Mouse (Mus musculus): Measurements from ENCODE around the gene Nrxn1.

The Nrxn1 gene

DNA sequence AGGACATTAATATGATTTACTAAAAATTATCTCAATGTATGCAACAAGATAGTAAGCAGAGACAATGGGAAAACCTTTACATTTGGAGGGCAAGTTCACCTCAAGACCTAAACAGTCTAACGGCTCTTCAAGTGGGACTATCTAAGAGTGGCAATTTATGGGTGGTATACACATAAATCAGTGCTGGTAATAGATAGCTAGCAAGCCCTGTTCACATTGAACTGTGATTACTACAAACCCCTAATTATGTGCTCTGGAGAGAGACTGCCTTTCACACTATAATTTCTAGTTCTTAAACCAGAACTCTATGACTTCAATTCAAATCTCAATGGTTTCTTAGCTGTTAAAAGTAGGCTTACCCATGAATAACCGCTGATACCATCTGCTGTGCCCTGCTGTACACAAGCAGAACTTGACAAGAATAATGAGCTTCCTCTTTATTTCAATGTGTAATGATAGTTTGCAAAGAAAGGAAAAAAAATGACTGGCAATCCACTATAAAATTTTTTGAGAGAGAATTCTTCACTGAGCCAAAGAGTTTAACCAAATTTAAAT lies 453.8 kb downstream of the Nrxn1 start:
- no peak for DNase-seq

DNA sequence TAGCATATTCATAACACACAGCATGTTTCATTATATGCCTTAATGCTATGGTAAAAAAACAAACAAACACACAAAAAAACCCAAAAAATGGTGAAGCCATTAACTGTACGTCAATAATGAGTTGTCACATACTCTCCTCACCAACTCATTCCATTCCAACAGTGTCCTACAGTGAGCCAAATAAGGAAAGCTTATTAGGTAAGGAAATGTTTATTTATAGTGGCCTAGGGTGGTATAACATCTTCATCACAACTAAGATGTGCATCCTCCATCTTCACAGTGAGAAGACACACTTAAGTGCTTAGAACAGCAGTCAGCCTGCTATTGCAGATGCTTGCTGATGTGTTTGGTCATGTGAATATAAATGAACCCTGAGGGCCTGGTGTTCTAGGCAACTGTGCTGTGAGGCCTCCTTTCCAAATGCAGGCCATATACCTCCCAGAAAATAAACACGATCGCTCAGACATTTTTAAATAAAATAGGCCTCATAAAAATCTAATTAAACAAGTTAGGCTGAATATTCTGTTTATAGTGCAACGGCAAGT lies 454.6 kb downstream of the Nrxn1 start:
- DNase-seq = no peak

DNA sequence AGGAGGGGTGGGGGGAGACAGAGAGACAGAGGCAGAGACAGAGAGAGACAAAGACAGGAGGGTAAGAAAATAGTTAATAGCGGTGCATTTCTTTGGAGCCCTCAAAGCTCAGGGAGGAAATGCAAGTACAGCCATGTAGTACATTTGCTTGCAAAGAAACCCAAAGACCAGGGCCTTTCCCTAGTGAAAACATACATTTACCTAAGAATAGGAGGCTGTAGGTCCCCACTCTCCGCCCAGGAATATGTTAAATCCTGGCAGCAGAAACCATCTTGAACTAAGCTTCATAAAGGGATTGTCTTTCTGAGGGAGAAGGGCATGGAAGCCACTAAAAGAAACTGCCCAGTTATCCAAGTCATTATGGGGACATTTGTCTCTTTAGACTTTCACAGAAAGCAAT lies 461.5 kb downstream of the Nrxn1 start:
- DNase-seq = no peak

DNA sequence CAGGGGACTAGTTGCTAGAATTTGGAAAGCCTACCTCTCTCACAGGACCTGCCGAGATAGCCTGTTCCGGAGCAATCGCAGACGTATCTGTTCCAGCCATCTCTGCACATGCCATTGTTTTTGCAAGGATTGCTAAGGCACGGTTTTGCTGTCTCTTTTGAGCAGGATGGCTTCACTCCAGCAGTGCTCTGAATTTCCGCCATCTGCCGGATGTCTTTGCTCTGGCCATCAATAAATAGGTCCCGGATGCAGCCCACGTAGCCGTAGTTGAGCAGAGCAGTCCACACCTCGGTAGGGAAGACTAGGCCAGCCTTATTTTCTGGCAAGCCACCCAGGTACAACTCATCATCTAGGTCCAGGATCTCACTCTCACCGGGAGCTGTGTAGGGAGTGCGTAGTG lies 463.0 kb downstream of the Nrxn1 start:
- peak; percentile 14 to 27 for DNase-seq

DNA sequence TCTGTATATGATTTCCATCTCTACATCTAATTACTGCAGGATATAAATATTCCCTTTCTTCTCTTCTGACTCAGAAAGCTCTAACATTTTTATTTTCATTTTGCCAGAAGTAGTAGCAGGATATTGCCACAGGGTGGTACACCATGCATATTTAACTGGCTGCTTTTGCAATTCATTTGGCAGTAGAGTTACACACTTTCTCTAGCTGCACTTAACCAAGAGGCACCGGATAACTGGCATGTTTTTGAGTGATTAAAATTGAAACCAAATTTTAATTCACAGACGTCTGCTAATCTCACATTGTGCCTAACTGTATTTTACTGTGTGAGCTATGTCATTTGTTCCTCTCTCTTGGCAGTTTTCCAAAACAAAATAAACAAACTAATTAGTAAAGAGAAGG lies 464.4 kb downstream of the Nrxn1 start:
- peak; percentile 17 to 24 for DNase-seq

DNA sequence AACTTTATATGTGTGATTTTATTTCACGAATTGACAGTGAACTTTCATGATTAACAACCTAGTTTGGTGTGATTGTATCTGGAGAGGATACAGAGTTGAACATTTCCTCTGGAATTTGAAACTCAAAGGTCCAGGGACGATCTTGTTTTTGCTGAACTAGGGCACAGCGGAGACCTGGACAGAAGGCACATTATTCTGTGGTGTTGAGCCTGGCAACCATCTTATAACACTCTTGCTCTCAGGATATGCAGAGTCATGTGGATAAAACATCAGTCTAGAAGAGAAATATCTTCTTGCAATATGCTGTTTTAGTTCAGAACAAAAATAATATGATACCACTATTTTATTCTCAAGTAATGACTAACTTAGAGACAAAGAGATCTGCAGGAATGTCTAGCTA lies 464.9 kb downstream of the Nrxn1 start:
- no peak for DNase-seq

DNA sequence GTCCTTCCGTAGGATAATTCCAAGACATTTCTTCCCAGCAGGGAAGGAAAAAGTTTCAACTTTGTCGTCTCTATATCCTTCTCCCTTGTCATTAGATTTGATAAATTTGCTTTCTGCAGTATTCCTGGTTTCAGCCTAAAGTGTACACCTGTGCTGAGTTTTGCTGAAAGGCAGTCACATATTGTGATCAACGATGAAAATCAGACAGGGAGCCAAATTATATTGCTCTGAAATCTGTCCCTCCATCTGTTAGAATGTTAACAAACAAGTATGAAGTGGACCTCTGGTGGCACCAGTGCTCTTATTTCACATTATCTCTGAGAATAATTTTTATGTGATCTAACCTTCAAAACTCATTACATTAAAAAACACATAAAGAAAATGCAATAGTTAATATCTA lies 465.5 kb downstream of the Nrxn1 start:
- DNase-seq = no peak

DNA sequence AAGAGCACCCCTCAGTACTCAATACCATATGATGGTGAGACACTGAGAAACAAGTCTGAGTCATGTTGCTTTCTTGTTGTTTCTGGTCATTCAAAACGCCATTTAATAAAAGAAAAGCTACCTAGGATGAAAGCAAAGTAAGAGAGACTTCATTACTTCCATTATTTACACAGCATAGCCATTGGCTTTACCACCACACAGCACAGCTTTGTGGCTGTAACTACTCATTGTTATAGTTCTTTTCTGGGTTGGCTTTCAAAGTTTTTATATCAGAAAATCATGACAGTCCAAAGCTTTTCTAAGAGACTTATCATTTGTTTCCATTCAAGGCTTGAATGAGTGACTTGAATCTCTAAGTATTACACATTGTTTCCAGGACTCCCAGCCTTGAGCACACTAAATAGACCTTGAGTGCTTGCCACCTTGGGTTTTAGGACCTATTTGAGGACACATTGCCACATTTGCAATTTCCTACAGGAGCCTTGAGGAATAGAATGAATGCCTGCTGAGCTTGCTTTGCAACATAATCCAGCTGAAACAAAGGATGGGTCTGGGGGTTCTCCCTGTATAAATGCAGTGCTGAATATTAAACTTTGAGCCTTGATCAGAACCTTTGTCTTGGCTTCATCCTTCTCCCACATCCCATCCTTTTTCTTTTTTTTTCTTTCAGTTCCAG lies 468.1 kb downstream of the Nrxn1 start:
- no peak for DNase-seq

DNA sequence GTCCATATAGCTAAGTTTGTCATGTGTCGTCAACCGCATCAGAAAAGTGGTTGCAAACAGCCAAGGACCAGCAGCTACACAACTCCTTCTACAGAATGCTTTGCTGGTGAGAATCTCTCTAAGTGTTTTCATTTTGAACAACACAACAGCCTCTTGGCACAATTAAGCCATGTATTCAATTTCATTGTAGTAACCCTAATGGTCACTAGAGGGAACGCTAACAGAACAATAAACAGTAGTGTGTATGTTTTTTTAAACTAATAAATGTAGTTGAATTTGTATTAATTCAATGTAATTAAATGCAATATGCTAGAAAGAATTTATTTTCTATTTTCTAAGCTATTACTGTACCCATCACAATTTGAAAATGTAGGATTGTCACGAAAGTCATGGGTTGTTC lies 471.0 kb downstream of the Nrxn1 start:
- no peak for DNase-seq

DNA sequence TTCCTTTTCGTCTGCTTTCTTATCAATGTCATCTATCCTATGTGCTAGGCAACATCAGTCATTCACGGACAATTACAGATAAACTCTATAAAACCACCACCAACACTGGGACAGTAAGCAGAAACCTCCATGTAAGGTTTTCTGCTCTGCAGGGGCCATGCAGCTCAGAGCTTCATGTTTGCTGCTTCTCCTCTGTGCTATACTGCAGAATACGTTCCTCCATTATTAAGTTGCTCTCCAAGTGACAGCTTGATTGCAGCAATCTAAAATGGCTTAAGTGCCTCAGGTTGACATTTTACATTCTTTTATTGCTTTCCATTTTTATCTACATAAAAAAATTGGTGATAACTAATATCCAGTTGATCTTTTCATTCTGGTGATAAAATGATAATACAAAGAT lies 477.9 kb downstream of the Nrxn1 start:
- no peak for DNase-seq

DNA sequence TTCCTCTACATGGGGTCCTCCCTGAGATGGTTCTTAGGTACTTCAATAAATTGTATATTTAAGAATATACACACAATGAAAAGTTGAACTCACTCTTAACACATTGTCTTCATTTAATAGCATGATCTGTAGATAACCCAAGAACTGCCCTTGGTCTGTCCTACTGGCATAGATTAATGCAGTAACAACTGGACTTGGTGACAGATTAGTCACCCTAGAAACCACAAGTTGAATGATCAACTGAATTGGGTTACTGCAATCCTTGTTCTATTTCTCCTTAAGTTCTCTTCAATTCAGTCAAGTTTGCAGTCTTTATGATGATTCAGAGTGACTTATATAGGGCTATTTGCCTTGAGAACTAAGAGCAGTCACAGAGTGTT lies 485.5 kb downstream of the Nrxn1 start:
- no peak for DNase-seq

DNA sequence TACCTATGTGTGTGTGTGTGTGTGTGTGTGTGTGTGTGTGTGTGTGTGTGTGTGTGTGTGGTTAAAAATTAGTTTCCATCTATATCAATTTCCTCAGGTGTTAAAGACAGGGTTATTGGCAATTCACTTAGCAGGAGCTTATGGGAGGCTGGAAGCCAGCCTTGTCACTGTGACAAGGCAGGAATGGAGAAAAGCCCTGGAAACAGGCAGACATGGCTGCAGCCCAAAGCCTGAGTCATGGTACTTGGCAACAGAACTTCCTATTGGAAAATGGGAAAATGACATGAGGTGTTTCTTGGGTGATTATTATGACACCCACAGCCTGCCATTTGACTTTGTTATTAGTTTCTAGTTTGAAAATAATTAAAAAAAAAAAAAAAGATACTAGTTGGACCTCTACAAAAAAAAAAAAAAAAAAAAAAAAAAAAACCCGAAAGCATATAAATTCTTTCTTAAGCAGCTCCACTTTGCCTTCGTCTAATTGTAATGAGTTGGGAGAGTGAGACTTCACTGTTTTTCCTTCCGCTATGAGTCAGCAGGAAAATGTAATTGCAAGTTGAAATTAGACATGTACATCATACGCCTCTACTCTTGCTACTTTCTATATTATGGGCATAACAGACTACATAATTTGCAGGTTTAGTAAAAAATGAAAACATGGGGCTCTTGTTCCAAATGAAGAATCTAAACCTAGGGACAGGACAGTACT lies 486.0 kb downstream of the Nrxn1 start:
- no peak for DNase-seq

DNA sequence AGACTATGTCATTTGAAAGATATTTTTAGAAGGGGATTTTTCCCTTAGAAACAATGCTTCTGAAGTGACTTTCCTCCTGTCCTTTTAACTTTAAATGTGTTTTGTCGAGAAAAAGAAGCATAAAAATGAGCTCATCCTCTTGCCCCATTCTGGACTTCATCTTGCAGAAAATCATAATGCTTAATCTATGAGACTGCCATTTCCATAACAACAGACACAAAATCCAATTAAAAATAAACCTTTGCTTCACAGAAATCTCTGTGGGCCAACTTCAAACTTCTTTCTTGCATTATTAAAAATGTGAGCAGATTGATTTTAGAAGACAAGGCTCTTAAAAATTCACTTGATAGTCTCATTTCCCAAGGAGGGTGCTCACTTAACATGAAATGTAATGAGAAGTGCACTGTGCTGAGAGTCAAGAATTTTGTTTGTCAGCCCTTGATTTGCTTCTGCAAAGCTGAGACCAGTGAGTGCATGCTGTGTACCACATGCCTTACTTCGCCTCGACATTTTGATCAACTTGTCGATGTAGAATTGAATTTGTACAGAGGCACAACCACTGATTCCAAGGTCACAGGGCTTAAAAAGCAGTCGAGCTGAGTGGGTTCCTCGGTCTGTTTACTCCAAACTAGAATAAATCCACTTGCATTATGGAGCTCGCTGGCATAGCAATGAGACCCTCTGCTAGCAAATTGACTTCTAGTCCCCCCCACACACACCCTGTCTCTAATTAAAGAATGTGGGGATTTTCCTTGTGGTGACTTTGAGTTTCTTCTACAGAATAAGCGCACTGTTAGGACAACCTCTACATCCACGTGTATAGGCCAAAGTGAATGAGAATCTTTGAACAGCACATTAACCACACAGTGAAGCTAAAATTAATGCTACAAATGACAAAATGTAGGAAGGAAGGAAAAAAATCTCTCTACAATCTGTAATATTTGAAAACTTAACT lies 493.0 kb downstream of the Nrxn1 start:
- DNase-seq = no peak

DNA sequence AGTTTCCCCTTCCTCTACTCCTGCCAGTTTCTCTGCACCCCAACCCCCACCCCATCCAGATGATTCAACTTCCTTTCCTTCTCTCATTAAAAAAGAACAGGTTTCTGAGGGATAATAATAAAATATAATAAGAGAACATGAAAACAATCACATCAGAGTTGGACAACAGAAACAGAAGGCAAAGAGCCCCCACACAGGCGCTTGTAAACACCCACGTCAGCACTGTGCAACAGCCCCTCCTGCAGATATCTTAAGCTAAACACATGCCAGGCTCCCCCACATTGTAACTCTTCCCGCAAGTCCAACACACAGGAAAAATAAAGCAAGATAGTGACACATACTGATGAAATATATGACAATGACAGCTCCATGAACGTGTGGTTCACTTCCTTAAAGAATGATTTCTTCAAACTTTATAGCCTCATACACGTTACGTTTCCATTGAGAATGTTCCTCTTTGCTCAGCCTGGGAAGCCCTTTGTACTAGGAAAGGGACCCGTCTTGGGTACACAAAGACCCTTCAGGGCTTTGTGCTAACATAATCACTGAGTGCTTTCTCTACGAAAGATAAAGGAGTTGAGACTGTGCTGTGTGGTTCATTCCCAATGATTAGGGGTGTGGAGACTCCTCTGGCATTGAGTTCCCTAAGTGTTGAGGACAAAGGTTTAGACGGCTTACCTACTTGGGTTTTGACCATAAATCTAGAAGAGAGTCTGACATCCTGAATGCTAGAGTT lies 497.9 kb downstream of the Nrxn1 start:
- DNase-seq = no peak

DNA sequence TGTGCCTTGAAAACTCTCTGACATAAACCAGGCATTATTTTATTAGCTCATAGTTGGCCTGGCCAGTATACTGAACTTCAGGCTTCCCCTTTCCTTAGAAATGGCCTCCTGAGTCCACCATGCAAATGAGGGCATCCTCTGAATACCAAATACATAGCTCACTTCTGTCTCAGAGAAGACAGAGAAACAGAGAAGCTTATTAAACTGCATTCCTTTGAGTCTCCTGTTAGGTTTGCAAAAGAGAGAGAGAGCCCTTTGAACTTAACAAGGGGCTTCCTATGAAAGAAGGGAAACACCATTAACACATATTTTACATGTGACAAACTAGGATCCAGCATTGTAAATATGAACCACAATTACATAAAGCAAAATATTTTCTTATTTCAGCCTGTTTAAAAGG lies 506.0 kb downstream of the Nrxn1 start:
- no peak for DNase-seq

DNA sequence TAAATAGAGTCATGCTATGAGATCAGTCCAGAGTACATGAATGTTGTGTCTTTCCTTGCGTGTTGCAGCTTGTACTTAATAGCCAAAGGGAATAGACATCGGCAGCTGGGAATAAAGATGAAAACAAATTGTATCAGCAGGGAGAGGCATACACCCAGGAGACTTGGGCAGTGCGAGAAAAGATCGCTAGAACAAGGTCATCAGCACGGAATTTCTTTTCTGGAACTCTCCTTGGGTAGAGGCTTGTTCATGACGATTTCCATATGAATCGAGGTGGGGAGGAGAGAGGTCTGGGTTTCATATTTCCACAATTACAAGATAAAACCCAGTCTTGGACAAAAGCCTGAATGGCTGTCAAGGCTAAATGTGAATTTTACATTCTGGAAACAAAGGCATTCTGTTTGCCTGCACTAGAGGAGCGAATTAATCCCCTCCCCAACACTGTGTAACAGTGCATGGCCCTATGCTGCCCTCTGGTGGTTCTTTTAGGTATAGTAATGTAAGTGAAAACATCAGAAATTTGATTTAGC lies 508.1 kb downstream of the Nrxn1 start:
- peak; percentile 53 to 56 for DNase-seq

DNA sequence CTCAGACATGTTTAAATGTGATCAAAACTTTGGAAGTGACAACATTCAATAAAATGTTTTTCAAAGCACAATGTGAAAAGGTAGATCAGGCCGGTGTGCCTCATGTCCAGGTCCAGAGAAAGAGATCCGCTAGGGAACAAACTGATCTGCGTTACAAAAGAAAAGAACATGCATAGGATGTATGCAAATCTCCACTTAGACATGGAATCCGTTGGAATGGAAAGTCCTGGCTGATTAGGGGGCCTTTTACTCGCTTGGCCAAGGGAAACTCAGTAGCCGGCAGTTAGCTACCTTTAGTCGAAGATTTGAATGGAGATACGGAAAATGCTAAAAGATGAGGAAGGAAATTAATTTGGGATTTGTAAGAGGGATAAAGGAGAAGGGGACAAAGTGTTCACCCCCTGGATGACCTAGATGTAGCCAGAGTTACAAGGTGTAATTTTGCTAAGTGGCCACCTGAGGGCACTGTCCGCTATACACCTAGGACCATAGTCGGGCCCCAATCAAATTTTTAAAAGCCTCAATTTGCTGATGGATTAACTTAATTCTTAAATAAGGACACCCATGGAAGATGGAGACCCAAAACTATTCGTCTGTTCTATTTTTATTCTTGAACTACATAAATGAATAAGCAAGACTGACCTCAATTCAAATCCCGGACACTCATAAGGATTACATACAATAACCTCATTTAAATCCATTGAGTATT lies 508.9 kb downstream of the Nrxn1 start:
- peak; percentile 6 to 47 for DNase-seq

DNA sequence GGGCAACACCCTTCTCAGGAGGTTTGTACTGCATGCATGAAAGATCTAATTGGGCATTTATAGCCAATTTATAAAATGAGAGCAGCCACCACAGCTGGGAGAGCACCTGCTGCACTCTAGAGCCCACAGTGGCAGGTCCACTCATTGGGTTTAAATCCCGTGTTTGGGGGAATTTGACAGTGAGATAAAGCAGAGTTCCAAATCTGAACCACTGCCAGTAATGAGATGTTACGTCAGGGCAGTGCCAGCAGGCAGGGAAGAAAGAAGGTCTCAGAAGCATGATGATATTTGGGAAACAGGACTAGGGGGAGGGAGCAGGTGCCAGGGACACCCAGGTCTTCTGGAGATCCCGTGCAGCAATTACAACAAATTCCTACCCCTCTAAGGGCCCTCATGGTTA lies 509.7 kb downstream of the Nrxn1 start:
- DNase-seq = no peak

DNA sequence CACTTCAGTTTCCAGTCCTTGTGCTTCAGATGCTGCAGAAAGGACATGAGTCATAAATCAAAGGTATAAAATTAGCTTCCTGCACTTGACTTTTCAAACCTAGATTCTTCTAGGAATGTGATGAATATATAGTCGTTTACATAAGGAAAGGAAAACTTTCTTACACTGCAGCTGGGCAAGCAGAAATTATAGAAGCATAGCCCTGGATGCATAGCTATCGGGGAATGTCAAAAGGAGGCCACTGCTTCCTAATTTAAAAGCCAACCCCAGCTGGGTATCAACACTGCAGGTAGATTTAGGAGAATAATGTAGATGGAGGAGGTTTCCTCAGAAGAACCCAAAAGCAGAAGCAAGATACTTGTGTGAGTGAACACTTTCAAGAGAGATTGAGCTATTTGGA lies 523.0 kb downstream of the Nrxn1 start:
- no peak for DNase-seq

DNA sequence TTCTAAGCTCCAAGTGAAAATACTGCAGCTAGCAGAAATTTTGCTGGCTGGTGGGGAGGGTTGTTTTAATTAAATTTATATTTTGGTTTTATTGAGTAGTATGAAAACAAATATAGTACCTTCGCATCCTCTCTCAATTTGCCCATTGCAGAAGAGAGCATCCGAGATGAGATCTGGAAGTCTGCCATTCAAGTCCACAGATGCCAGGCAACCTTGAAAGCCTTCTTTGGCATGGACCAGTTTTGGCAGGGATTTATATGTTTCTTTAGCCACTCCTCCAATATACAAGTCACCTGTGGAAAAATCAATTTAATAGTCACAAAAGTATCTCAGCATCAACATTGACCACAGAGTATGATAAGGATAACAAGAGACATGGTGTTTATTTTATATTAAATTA lies 527.7 kb downstream of the Nrxn1 start:
- no peak for DNase-seq

DNA sequence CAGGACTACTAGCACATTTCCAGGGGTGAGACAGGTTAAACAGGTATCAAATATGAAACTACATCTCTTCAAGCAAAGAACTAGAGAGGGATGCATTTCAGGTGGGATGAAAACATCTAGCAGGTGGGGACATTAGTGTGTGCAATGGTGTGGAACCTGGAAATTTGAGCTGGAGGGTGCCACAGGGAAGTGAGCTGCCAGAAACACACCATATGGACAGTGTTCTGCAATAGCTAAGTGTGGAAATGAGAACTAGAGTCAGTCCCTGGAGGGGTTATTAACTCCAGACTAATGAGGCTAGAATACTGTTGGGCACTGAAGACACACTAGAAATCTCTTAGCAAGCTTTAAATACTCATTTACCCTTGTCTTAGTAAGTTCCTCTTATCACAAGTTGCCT lies 536.5 kb downstream of the Nrxn1 start:
- DNase-seq = no peak
